Mouse (Mus musculus) limb, embryonic 12.5 days (tissue): Measurements from ENCODE around the gene Olfr516. TPM values are rescaled to one million over a fixed set of nuclear protein-coding genes. Genes with fewer than 3 reads are reported as not detected.
"Not testable (repeated sequence)": the region's sequence is repeated elsewhere in the genome, so short reads cannot be mapped to it uniquely, and the experiment has no call there.

ENCODE experiments used
- ATAC-seq: fragments of 200-750 bp; cut with Nextera tagmentation; 2 replicates; pipeline ENCODE4 v1.8.0; 2017; ENCODE audit warnings: low read depth, moderate TSS enrichment; ENCODE audit not compliant: insufficient number of reproducible peaks, insufficient read depth, low FRiP score, low TSS enrichment
- H3K27ac ChIP-seq: fragments of 300-500 bp; sonication (generic); 2 replicates; pipeline ENCODE4 v1.5.1; 2016; ENCODE audit warnings: mild to moderate bottlenecking, moderate library complexity
- H3K27me3 ChIP-seq: fragments of 300-500 bp; sonication (generic); 2 replicates; pipeline ENCODE4 v1.6.1; 2016; ENCODE audit warnings: mild to moderate bottlenecking, moderate library complexity
- H3K36me3 ChIP-seq: fragments of 300-500 bp; sonication (generic); 2 replicates; pipeline ENCODE4 v1.6.1; 2016; ENCODE audit warnings: mild to moderate bottlenecking, moderate library complexity
- H3K4me1 ChIP-seq: fragments of 300-500 bp; sonication (generic); replicated peaks from 2 replicates; pipeline ENCODE4 v1.6.1; 2016
- H3K4me2 ChIP-seq: fragments of 300-500 bp; sonication (generic); 2 replicates; pipeline ENCODE4 v1.6.1; 2016; ENCODE audit warnings: mild to moderate bottlenecking, moderate library complexity
- H3K4me3 ChIP-seq: fragments of 300-500 bp; sonication (generic); replicated peaks from 2 replicates; pipeline ENCODE4 v1.5.1; 2016; ENCODE audit warnings: mild to moderate bottlenecking
- H3K9ac ChIP-seq: fragments of 300-500 bp; sonication (generic); replicated peaks from 2 replicates; pipeline ENCODE4 v1.6.1; 2016; ENCODE audit warnings: mild to moderate bottlenecking, moderate library complexity
- H3K9me3 ChIP-seq: fragments of 300-500 bp; sonication (generic); 2 replicates; pipeline ENCODE4 v1.6.1; 2016; ENCODE audit warnings: mild to moderate bottlenecking, moderate library complexity
- WGBS: fragments of 180-500 bp; shearing (Covaris S2); methylation state at CpG from one replicate; pipeline ENCODE4 v1.1.7; 2016; 5-methylcytosine and 5-hydroxymethylcytosine counted together
- polyA plus RNA-seq: library from polyadenylated mRNA; unstranded; fragments of >200 nt; fragmentation: Nextera tagmentation; extraction: Ambion mirVana; gene quantifications from 2 replicates; pipeline ENCODE4 v1.2.1, GENCODE M21; 2016

Gene Olfr516
- polyA plus RNA-seq, result not detected in 2 replicates

- 93% methylated on average over 2 of the region's 2 CpGs for WGBS
- no peaks in the 10 kb centered on the region for H3K9me3 ChIP-seq
- H3K27me3 ChIP-seq, result no peaks in the 10 kb centered on the region
- no peak within 1 kb of the TSS for H3K9ac ChIP-seq
- ATAC-seq, result no peak
- no peaks in the 10 kb centered on the region for H3K36me3 ChIP-seq
- H3K4me1 ChIP-seq, result no peaks in the 10 kb centered on the region
- H3K4me2 ChIP-seq, result no peak within 1 kb of the TSS
- no peak within 1 kb of the TSS for H3K4me3 ChIP-seq
- no peak within 1 kb of the TSS for H3K27ac ChIP-seq
These were observed at the start of gene Olfr516 for GRCm38 (mm10) chr7:108850429-108850828. Gene Olfr516, minus strand, starts transcription at chr7:108850529.

- H3K27me3 ChIP-seq, result no peaks in the 10 kb centered on the region
- H3K9me3 ChIP-seq, result no peaks in the 10 kb centered on the region
- WGBS, result 91% methylated on average over 5 of the region's 5 CpGs
- no peaks in the 10 kb centered on the region for H3K4me1 ChIP-seq
- no peak within 1 kb of the TSS for H3K9ac ChIP-seq
- no peak within 1 kb of the TSS for H3K4me2 ChIP-seq
- no peaks in the 10 kb centered on the region for H3K36me3 ChIP-seq
- H3K27ac ChIP-seq, result no peak within 1 kb of the TSS
- ATAC-seq, result no peak
- no peak within 1 kb of the TSS for H3K4me3 ChIP-seq
These were observed 44.0 kb upstream of the Olfr516 start, which contains the start of gene Olfr519 for GRCm38 (mm10) chr7:108894320-108894719. Gene Olfr519, minus strand, starts transcription at chr7:108894420.

- no peaks in the 10 kb centered on the region for H3K4me1 ChIP-seq
- H3K4me2 ChIP-seq, result no peak within 1 kb of the TSS
- WGBS, result 81% methylated on average over 4 of the region's 4 CpGs
These were observed 34.6 kb upstream of the Olfr516 start, which contains the start of gene Olfr518 for GRCm38 (mm10) chr7:108884906-108885305. Gene Olfr518, minus strand, starts transcription at chr7:108885006.

GRCm38 (mm10) chr7:108872279-108872678, 21.9 kb upstream of the Olfr516 start, which contains the start of gene Olfr517:
Gene Olfr517, minus strand, starts transcription at chr7:108872379.
- 73% methylated on average over 2 of the region's 2 CpGs for WGBS
- Histone ChIP-seq H3K4me3 (no peak within 1 kb of the TSS), H3K27me3 (no peaks in the 10 kb centered on the region), H3K27ac (no peak within 1 kb of the TSS), H3K36me3 (no peaks in the 10 kb centered on the region), H3K4me2 (no peak within 1 kb of the TSS), H3K9me3 (no peaks in the 10 kb centered on the region), H3K9ac (no peak within 1 kb of the TSS), H3K4me1 (no peaks in the 10 kb centered on the region)
- no peak for ATAC-seq

More at GRCm38 (mm10) chr7:108884906-108885305, 34.6 kb upstream of the Olfr516 start, which contains the start of gene Olfr518:
- H3K27ac ChIP-seq, result no peak within 1 kb of the TSS
- no peak for ATAC-seq
- H3K27me3 ChIP-seq, result no peaks in the 10 kb centered on the region
- no peaks in the 10 kb centered on the region for H3K36me3 ChIP-seq
- no peaks in the 10 kb centered on the region for H3K9me3 ChIP-seq
- H3K4me3 ChIP-seq, result no peak within 1 kb of the TSS
- H3K9ac ChIP-seq, result no peak within 1 kb of the TSS

- H3K4me2 ChIP-seq, result no peak within 1 kb of the TSS
- H3K4me3 ChIP-seq, result no peak within 1 kb of the TSS
- H3K36me3 ChIP-seq, result no peaks in the 10 kb centered on the region
- no peak for ATAC-seq
- H3K9me3 ChIP-seq, result 0 out of 2 replicates have a peak, but pooled peaks cover 4% of the 10 kb centered on the region
- H3K27me3 ChIP-seq, result no peaks in the 10 kb centered on the region
- H3K4me1 ChIP-seq, result no peaks in the 10 kb centered on the region
- no peak within 1 kb of the TSS for H3K9ac ChIP-seq
- H3K27ac ChIP-seq, result no peak within 1 kb of the TSS
These were observed 24.4 kb downstream of the Olfr516 start, which contains the start of gene Olfr514 for GRCm38 (mm10) chr7:108825897-108826296. Gene Olfr514, minus strand, starts transcription at chr7:108825997.

GRCm38 (mm10) chr7:108814593-108815215, 35.6 kb downstream of the Olfr516 start:
- 48% methylated on average over 5 of the region's 5 CpGs for WGBS
- H3K9ac ChIP-seq, H3K27me3 ChIP-seq, H3K27ac ChIP-seq, H3K4me3 ChIP-seq, H3K36me3 ChIP-seq, H3K4me1 ChIP-seq, H3K4me2 ChIP-seq, H3K9me3 ChIP-seq, ATAC-seq: not testable (repeated sequence)

- Histone ChIP-seq H3K27me3 (no peaks in the 10 kb centered on the region), H3K27ac (peak overlapping the region; percentile 88), H3K4me2 (no peak overlapping the region), H3K9ac (no peak overlapping the region), H3K9me3 (no peaks in the 10 kb centered on the region), H3K4me1 (peaks cover 9% of the 10 kb centered on the region), H3K36me3 (no peaks in the 10 kb centered on the region), H3K4me3 (no peak overlapping the region)
- ATAC-seq, result peak; percentile 93
- WGBS, result 7% methylated on average over 1 of the region's 1 CpGs
These were observed 53.0 kb downstream of the Olfr516 start for GRCm38 (mm10) chr7:108797205-108797933.

Other genes with a start within 250 kb of the Olfr516 start
- not detected in 2 replicates for gene Olfr506, start 239.7 kb downstream of the Olfr516 start, polyA plus RNA-seq
- not detected in 2 replicates for gene Olfr507, start 228.7 kb downstream of the Olfr516 start, polyA plus RNA-seq
- not detected in 2 replicates for gene Olfr508, start 220.5 kb downstream of the Olfr516 start, polyA plus RNA-seq
- not detected in 2 replicates for gene Olfr509, start 198.6 kb downstream of the Olfr516 start, polyA plus RNA-seq
- not detected in 2 replicates for gene Olfr510, start 184.1 kb downstream of the Olfr516 start, polyA plus RNA-seq
- not detected in 2 replicates for gene Olfr512, start 137.2 kb downstream of the Olfr516 start, polyA plus RNA-seq
- not detected in 2 replicates for gene Olfr513, start 99.6 kb downstream of the Olfr516 start, polyA plus RNA-seq
- gene Olfr514, start 24.5 kb downstream of the Olfr516 start, polyA plus RNA-seq, result not detected in 2 replicates
- gene Olfr517, start 21.9 kb upstream of the Olfr516 start, polyA plus RNA-seq, result not detected in 2 replicates
- gene Olfr518, start 34.5 kb upstream of the Olfr516 start, polyA plus RNA-seq, result not detected in 2 replicates
- not detected in 2 replicates for gene Olfr519, start 43.9 kb upstream of the Olfr516 start, polyA plus RNA-seq
- 0.61 and 0.72 TPM in 2 replicates for gene Nlrp10, start 79.6 kb upstream of the Olfr516 start, polyA plus RNA-seq
- 91.1 and 93.7 TPM in 2 replicates for gene Eif3f, start 83.9 kb upstream of the Olfr516 start, polyA plus RNA-seq
- gene Tub, start 99.8 kb upstream of the Olfr516 start, polyA plus RNA-seq, result 5.4 and 5.7 TPM in 2 replicates
- gene Ric3, start 232.8 kb upstream of the Olfr516 start, polyA plus RNA-seq, result 4.2 and 4.7 TPM in 2 replicates